Mouse (Mus musculus) heart, adult 2 months (tissue): ENCODE measurements around the gene Neurog1. TPM values are rescaled to one million over a fixed set of nuclear protein-coding genes. Genes with fewer than 3 reads are reported as not detected.

Experiments used
- DNase-seq, 2 experiments: peaks; one replicate each; pipeline ENCODE4 v3.0.0; 2021
- H3K27ac ChIP-seq: fragments of 200-600 bp; 2 replicates; pipeline ENCODE4 v1.8.1; 2022
- H3K27me3 ChIP-seq: fragments of 200-500 bp; 2 replicates; pipeline ENCODE4 v1.6.1; 2012; ENCODE audit warnings: mild to moderate bottlenecking, low read length, inconsistent platforms, mixed read lengths; ENCODE audit not compliant: control insufficient read depth, insufficient read depth
- H3K36me3 ChIP-seq: fragments of 200-500 bp; 2 replicates; pipeline ENCODE4 v1.6.1; 2012; ENCODE audit warnings: low read length, inconsistent platforms; ENCODE audit not compliant: control insufficient read depth, insufficient read depth
- H3K4me1 ChIP-seq: fragments of 200-500 bp; 2 replicates; pipeline ENCODE4 v1.6.1; 2011; ENCODE audit warnings: low read length; ENCODE audit not compliant: control insufficient read depth, insufficient read depth
- H3K4me3 ChIP-seq: fragments of 200-600 bp; 2 replicates; pipeline ENCODE4 v1.8.1; 2022
- H3K79me2 ChIP-seq: fragments of 200-500 bp; replicated peaks from 2 replicates; pipeline ENCODE4 v1.6.1; 2012; ENCODE audit warnings: mild to moderate bottlenecking, inconsistent platforms, low read length, moderate library complexity, mixed read lengths; ENCODE audit not compliant: control insufficient read depth, insufficient read depth
- H3K9ac ChIP-seq: fragments of 200-500 bp; 2 replicates; pipeline ENCODE4 v1.6.1; 2012; ENCODE audit warnings: low read depth, mild to moderate bottlenecking, control low read depth, inconsistent platforms, low read length, mixed read lengths
- CTCF ChIP-seq: fragments of 200-600 bp; IDR thresholded peaks from 2 replicates; pipeline ENCODE4 v1.8.1; 2022; ENCODE audit warnings: antibody characterized with exemption, mild to moderate bottlenecking, moderate library complexity
- EP300 ChIP-seq: fragments of 200-500 bp; IDR thresholded peaks from 2 replicates; pipeline ENCODE4 v1.6.1; 2011; ENCODE audit warnings: low read depth, low read length, control low read depth; ENCODE audit not compliant: insufficient read depth
- POLR2A ChIP-seq: fragments of 200-500 bp; IDR thresholded peaks from 2 replicates; pipeline ENCODE4 v1.6.1; 2011; ENCODE audit warnings: mild to moderate bottlenecking, low read depth, low read length, control low read depth; ENCODE audit not compliant: insufficient read depth
- WGBS: fragments of 180-500 bp; shearing (Covaris S2); methylation state at CpG from one replicate; pipeline ENCODE4 v1.1.7; 2018; 5-methylcytosine and 5-hydroxymethylcytosine counted together
- intact Hi-C: fragments of 180-260 bp; cut with DNase I; formaldehyde crosslinking; loops from one replicate; pipeline ENCODE4 v1.15.1; 2025
- polyA plus RNA-seq: library from polyadenylated mRNA; depleted of rRNA; stranded (reverse); fragments of >200 nt; gene quantifications from 2 replicates; pipeline ENCODE4 v1.2.3, GENCODE M21; 2012
- total RNA-seq, 2 experiments: library from RNA; stranded (reverse); gene quantifications; 2 replicates each; pipeline ENCODE4 v1.2.3; 2021

Gene Neurog1
- total and polyA plus RNA-seq, 3 experiments: not detected

DNA sequence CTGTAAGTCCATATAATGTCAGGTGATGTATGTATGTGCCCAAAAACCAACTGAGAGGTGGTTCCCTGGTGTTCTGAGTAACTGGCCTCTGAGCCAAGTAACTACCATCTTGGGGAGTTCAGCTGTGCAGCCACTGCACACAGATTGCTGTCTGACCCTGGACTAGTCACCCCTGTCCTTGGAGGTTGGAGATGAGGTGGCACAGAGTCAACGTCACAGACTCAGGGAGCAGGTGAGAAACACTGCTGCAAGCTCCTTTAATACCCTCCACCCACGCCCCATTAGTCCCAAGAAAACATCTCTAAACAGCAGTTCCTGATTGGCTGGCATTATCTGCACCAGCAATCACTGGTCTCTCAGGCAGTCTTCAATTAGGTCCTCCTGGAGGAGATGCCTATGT is 23.2 kb upstream of the Neurog1 start:
- Histone ChIP-seq H3K36me3 (no peaks in the 10 kb centered on the region), H3K79me2 (no peaks in the 10 kb centered on the region), H3K9ac (no peak overlapping the region), H3K27ac (no peak overlapping the region), H3K4me1 (no peaks in the 10 kb centered on the region), H3K27me3 (no peaks in the 10 kb centered on the region), H3K4me3 (no peak overlapping the region)
- no peak for DNase-seq
- TF ChIP-seq POLR2A (no peak), EP300 (no peak), CTCF (no peak)
- intact Hi-C loops: no loop called here
- WGBS: 50% methylated on average over 2 of the region's 2 CpGs

DNA sequence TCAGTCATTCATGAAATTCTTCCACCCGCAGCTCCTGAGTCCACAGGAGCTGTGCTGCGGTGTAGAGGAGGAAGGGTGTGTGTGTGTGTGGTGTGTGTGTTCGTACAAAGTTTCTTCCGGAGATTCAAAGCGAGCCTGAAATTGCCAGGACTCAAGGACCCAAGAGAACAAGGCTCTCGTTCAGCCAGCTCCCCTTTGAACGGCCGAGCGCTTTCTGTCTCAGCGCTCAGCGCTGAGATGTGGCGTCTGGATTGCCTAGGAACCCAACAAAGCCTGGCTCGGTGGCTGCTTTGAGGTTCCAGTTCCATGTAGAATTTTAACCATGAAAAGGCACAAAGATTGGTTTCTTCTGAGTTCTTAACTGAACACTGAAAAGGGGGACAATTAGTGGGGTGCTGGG is 18.2 kb upstream of the Neurog1 start:
- no peak for TF ChIP-seq POLR2A
- TF ChIP-seq CTCF: no peak
- TF ChIP-seq EP300: no peak
- no peak overlapping the region for H3K4me3 ChIP-seq
- H3K27ac ChIP-seq: no peak overlapping the region
- intact Hi-C loops: no loop called here
- no peak overlapping the region for H3K9ac ChIP-seq
- DNase-seq: no peak
- H3K36me3 ChIP-seq: no peaks in the 10 kb centered on the region
- H3K79me2 ChIP-seq: no peaks in the 10 kb centered on the region
- H3K27me3 ChIP-seq: no peaks in the 10 kb centered on the region
- WGBS: 63% methylated on average over 13 of the region's 13 CpGs
- no peaks in the 10 kb centered on the region for H3K4me1 ChIP-seq

DNA sequence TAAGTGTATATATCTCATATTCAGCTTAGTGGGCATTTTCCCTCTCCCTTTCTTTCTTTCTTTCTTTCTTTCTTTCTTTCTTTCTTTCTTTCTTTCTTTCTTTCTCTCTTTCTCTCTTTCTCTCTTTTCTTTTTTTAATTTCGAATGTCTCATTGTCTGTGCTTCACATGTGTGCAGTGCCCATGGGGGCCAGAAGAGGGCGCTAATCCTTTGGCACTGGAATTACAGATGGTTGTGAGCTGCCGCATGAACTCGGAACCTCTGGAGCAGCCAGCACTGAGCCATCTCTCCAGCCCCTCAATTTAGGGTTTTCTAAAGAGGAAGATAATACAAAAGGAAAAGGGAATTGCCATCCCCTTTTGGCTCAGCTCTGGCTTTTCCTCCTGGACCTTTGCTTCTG is 15.4 kb upstream of the Neurog1 start:
- Histone ChIP-seq H3K27me3 (no peaks in the 10 kb centered on the region), H3K36me3 (no peaks in the 10 kb centered on the region), H3K9ac (no peak overlapping the region), H3K27ac (no peak overlapping the region), H3K4me3 (no peak overlapping the region), H3K4me1 (no peaks in the 10 kb centered on the region), H3K79me2 (no peaks in the 10 kb centered on the region)
- TF ChIP-seq EP300: no peak
- TF ChIP-seq POLR2A: no peak
- peak; percentile 23 for TF ChIP-seq CTCF
- no peak for DNase-seq
- intact Hi-C loops: no loop called here
- 75% methylated on average over 4 of the region's 4 CpGs for WGBS

DNA sequence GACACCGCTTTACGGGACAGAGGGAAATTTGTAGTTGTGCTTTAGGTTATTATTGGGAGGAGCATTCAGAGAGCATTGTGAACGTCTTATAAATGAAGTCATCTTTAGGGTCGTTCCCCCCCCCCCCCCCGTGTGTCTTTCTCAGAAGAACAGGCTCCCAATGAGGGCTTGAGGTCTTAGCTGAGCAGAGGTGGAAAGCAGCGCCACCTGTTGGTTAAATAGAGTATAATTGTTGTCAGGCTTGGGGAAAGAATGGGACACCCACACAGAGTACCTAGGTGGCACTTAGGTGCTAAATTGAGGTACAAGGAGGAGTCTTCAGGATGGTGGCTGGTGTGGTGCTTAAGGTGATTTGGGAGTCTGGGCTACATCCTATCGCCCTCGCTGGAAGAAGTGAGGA is 14.5 kb upstream of the Neurog1 start:
- no peak for DNase-seq
- H3K27me3 ChIP-seq: no peaks in the 10 kb centered on the region
- no peaks in the 10 kb centered on the region for H3K4me1 ChIP-seq
- WGBS: 37% methylated on average over 8 of the region's 8 CpGs
- H3K4me3 ChIP-seq: no peak overlapping the region
- H3K9ac ChIP-seq: no peak overlapping the region
- H3K36me3 ChIP-seq: no peaks in the 10 kb centered on the region
- intact Hi-C loops: loop anchor here (1.0 kb wide), 1 partner anchor 69 kb away; no protein-coding TSS in a partner anchor
- TF ChIP-seq POLR2A (no peak), EP300 (no peak), CTCF (peak; percentile 68)
- no peaks in the 10 kb centered on the region for H3K79me2 ChIP-seq
- H3K27ac ChIP-seq: no peak overlapping the region

- Histone ChIP-seq H3K27ac (no peak overlapping the region), H3K36me3 (no peaks in the 10 kb centered on the region), H3K9ac (no peak overlapping the region), H3K4me1 (no peaks in the 10 kb centered on the region), H3K27me3 (no peaks in the 10 kb centered on the region), H3K79me2 (no peaks in the 10 kb centered on the region), H3K4me3 (no peak overlapping the region)
- intact Hi-C loops: loop anchor here (1.0 kb wide), 1 partner anchor 68 kb away; no protein-coding TSS in a partner anchor
- TF ChIP-seq CTCF (no peak), EP300 (no peak), POLR2A (no peak)
- 58% methylated on average over 5 of the region's 5 CpGs for WGBS
- no peak for DNase-seq
Observed at GRCm38 (mm10) chr13:56265661-56266060, 13.7 kb upstream of the Neurog1 start.

- H3K4me3 ChIP-seq: no peak overlapping the region
- peaks cover 6% of the 10 kb centered on the region for H3K27me3 ChIP-seq
- H3K4me1 ChIP-seq: no peaks in the 10 kb centered on the region
- no peaks in the 10 kb centered on the region for H3K36me3 ChIP-seq
- H3K9ac ChIP-seq: no peak overlapping the region
- DNase-seq: no peak
- TF ChIP-seq EP300 (no peak), CTCF (no peak), POLR2A (no peak)
- 50% methylated on average over 4 of the region's 4 CpGs for WGBS
- no peak overlapping the region for H3K27ac ChIP-seq
- no peaks in the 10 kb centered on the region for H3K79me2 ChIP-seq
- intact Hi-C loops: no loop called here
Observed at GRCm38 (mm10) chr13:56262269-56262668, 10.3 kb upstream of the Neurog1 start.
